Mouse (Mus musculus): Measurements from ENCODE around the gene Fgd1. TPM values are rescaled to one million over a fixed set of nuclear protein-coding genes. Genes with fewer than 3 reads are reported as not detected.

Gene Fgd1
- 23.7 TPM for polyA plus RNA-seq (2021)

GRCm38 (mm10) chrX:151045850-151046249, at the start of gene Fgd1:
TSS of gene Fgd1 (plus strand) at chrX:151046150.
- ATAC-seq, result no peak
- CTCF ChIA-PET, result no interaction called here
- peaks cover 5% of the 10 kb centered on the region for H3K27me3 ChIP-seq
- in situ Hi-C loops (cut with MboI; ENCODE audit: low pct_unique_long_range_greater_than_20kb), result no loop called here
- TF ChIP-seq CTCF (IDR thresholded peaks at IDR 0.05), result no peak
- no peak for DNase-seq (ENCODE audit: low read depth, low spot score)
- POLR2A ChIA-PET, result no interaction called here

DNA sequence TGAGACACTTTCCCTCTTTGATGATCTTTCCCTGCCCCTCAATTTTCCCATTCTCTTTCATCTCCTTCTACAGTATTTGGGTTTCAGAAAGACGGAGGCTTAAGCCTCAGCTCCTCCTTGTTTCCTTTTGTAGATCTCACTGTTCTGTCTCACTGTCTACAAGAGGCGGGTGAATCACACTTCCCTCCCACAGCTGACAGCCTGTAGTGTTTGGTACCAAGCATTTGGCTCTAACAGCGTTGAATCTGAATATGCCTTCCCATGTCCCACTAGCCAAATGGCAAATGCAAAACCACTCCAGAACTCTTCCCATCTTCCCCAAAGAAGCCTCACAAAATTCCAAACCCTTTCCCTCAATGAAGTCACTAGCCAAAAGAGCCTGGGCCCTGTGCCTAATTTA, 49.2 kb upstream of the Fgd1 start:
- no peak for ATAC-seq
- TF ChIP-seq CTCF (IDR thresholded peaks at IDR 0.05), result no peak
- in situ Hi-C loops (cut with MboI; ENCODE audit: low pct_unique_long_range_greater_than_20kb), result no loop called here
- no peak for DNase-seq (ENCODE audit: low read depth, low spot score)
- H3K27me3 ChIP-seq, result no peaks in the 10 kb centered on the region
- POLR2A ChIA-PET, result no interaction called here
- CTCF ChIA-PET, result no interaction called here

DNA sequence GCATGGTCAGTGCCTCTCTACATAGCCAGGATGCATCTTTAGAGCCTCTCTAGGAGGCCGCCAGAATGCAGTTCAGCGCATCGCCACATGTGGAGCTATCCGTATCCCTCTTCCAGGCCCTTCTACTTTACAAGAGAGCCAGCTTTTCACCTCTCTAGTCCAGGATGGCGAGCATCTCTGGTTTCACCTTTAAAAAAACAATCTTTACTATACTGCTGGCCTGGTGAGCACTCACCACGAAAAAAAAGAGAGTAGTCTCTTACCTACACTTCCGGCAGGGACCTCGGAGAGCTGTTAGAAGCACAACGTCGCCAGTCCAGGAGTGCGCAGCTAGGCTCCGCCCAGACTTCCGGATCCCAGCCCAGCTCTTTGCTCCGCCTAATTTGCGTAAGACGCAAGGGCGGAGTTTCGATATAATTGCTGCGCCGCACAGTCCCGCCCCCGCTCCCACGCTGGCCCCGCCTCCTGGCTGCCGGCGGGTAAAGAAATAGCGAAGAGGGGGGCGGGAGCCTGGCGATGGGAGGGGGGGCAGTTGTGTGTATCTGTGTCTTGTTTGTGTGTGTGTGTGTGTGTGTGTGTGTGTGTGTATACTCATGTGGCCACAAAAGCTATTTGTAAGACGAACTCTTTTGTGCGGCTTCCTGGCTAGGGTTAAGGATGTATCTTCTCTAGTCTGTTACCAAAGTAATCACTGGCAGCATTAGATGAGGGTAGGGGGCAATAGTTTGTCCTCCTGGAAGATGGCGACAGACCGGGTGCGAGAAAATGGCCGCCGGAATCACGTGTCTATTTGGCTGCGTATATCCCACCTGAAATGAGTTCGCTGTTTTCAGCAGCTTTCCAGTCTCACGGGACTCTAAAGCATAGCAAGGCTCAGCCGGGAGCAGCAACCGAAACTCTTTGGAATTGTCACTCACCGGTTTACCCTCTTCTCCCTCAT, 28.7 kb upstream of the Fgd1 start, which contains the start of gene Gnl3l:
Gene Gnl3l (minus strand): TSS at position 385 of the 940 bp plus-strand sequence.
- peak; percentile 98 for ATAC-seq
- in situ Hi-C loops (cut with MboI; ENCODE audit: low pct_unique_long_range_greater_than_20kb), result no loop called here
- CTCF ChIA-PET, result interaction anchor here (1.2 to 1.8 kb wide), 3 partner anchors 23 to 32 kb away, joined by 3 to 6 read pairs (median 5); no protein-coding TSS in a partner anchor

DNA sequence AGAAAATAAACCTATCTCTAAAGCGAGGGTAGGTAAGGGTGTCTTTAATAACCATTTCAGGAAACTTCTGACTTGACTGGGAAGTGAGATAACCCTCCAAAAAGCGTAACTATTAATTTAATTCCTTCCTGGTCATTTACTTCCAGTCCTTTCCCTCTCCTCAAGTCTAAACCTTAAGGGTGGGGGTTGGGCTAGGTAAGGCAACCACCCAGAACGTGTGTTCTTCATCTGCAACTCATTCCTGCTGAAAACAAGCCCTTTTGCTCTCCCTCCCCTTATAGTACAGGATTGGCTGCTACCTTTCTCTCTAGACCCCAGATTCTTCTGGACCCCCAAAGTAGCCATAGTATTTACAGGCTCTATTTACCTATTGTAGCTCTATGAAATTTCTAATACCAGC, 28.1 kb upstream of the Fgd1 start:
- H3K27me3 ChIP-seq, result peaks cover 6% of the 10 kb centered on the region
- TF ChIP-seq CTCF (IDR thresholded peaks at IDR 0.05), result no peak
- CTCF ChIA-PET, result interaction anchor here (1.2 kb wide), 1 partner anchor 22 kb away, joined by 3 read pairs; no protein-coding TSS in a partner anchor
- in situ Hi-C loops (cut with MboI; ENCODE audit: low pct_unique_long_range_greater_than_20kb), result no loop called here
- no peak for ATAC-seq
- POLR2A ChIA-PET, result interaction anchor here (1.0 kb wide), 1 partner anchor 30 kb away, joined by 4 read pairs; no protein-coding TSS in a partner anchor
- DNase-seq (ENCODE audit: low read depth, low spot score), result no peak

More for the DNA sequence above, 28.7 kb upstream of the Fgd1 start, which contains the start of gene Gnl3l:
- POLR2A ChIA-PET, result interaction anchor here (1.0 kb wide), 1 partner anchor 31 kb away, joined by 4 read pairs; no protein-coding TSS in a partner anchor
- TF ChIP-seq CTCF (IDR thresholded peaks at IDR 0.05), result peak; percentile 70
- H3K27me3 ChIP-seq, result peaks cover 6% of the 10 kb centered on the region
- peak; percentile 49 for DNase-seq (ENCODE audit: low read depth, low spot score)

DNA sequence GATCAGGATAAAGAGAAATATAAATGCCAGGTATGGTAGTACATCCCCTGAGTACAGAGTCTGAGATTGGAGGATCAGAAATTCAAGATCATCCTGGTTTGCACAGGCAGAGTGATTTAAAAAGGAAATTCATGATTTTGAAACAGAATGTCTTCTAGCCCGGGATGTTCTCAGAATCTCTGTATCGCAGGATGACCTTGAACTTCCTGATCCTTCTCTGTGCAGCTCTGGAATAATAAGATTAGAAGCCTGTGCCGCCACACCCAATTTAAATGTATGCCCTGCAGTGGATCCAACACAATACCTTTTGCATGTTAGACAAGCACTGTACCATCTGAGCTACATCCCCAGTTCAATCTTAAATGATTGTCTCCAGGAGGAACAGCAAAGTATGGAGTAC, 27.2 kb upstream of the Fgd1 start:
- peaks cover 6% of the 10 kb centered on the region for H3K27me3 ChIP-seq
- ATAC-seq (no peak), DNase-seq (ENCODE audit: low read depth, low spot score) (no peak)
- in situ Hi-C loops (cut with MboI; ENCODE audit: low pct_unique_long_range_greater_than_20kb), result no loop called here
- ChIA-PET POLR2A (no interaction called here), CTCF (interaction anchor here (1.5 to 1.9 kb wide), 3 partner anchors 10 to 58 kb away, joined by 3 to 5 read pairs (median 4); no protein-coding TSS in a partner anchor)
- no peak for TF ChIP-seq CTCF (IDR thresholded peaks at IDR 0.05)

DNA sequence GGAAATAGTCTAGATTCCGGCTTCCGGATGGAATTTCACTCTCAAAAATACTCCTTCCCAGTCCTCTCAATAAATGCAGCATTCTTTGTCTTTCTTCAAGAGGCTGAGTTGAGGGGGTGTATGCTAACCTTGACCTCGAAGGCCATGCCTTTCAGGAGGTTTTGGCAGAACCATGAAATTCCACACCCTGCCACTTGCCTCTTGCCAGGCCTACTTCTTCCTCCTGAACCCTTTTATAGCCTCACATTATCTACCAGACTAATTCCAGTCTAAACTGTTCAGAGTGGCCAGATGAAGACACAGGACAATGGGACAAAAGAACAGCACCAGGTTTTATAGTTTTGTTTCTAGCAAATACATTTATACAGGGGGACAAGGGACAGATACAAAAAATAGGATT, 14.6 kb upstream of the Fgd1 start:
- POLR2A ChIA-PET, result no interaction called here
- in situ Hi-C loops (cut with MboI; ENCODE audit: low pct_unique_long_range_greater_than_20kb), result no loop called here
- DNase-seq (ENCODE audit: low read depth, low spot score) (no peak), ATAC-seq (no peak)
- H3K27me3 ChIP-seq, result peaks cover 9% of the 10 kb centered on the region
- CTCF ChIA-PET, result interaction anchor here (1.0 kb wide), 1 partner anchor 39 kb away, joined by 3 read pairs; no protein-coding TSS in a partner anchor
- TF ChIP-seq CTCF (IDR thresholded peaks at IDR 0.05), result no peak

DNA sequence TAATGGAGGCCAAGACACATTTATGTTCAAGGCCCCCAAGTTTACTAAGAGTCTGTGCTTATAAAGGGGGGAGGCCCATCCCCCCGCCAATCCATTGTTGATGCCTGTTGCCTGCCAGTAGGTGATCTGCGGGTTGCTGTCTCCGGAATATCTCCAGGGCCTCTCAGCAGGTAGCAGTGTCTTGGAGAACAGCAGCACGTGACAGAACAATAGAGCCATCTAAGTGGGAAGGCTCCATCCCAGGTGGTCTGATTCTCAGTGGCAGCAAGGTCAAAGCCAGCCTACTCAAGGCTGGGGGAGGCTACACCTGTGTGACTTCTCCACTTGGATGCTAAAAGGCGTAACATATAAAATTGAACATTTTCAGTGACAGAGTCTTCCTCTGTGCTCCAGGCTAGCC, 4.7 kb upstream of the Fgd1 start:
- ATAC-seq (no peak), DNase-seq (ENCODE audit: low read depth, low spot score) (no peak)
- POLR2A ChIA-PET, result no interaction called here
- H3K27me3 ChIP-seq, result peaks cover 12% of the 10 kb centered on the region
- in situ Hi-C loops (cut with MboI; ENCODE audit: low pct_unique_long_range_greater_than_20kb), result no loop called here
- TF ChIP-seq CTCF (IDR thresholded peaks at IDR 0.05), result no peak
- CTCF ChIA-PET, result no interaction called here

GRCm38 (mm10) chrX:151046321-151046720, 371 bp downstream of the Fgd1 start:
- POLR2A ChIA-PET, result no interaction called here
- CTCF ChIA-PET, result interaction anchor here (0.7 to 1.0 kb wide), 2 partner anchors 26 to 30 kb away, joined by 5 read pairs; partner anchors contain the start of gene Gnl3l
- TF ChIP-seq CTCF (IDR thresholded peaks at IDR 0.05), result no peak
- in situ Hi-C loops (cut with MboI; ENCODE audit: low pct_unique_long_range_greater_than_20kb), result no loop called here
- DNase-seq (ENCODE audit: low read depth, low spot score) (no peak), ATAC-seq (no peak)
- peaks cover 5% of the 10 kb centered on the region for H3K27me3 ChIP-seq

DNA sequence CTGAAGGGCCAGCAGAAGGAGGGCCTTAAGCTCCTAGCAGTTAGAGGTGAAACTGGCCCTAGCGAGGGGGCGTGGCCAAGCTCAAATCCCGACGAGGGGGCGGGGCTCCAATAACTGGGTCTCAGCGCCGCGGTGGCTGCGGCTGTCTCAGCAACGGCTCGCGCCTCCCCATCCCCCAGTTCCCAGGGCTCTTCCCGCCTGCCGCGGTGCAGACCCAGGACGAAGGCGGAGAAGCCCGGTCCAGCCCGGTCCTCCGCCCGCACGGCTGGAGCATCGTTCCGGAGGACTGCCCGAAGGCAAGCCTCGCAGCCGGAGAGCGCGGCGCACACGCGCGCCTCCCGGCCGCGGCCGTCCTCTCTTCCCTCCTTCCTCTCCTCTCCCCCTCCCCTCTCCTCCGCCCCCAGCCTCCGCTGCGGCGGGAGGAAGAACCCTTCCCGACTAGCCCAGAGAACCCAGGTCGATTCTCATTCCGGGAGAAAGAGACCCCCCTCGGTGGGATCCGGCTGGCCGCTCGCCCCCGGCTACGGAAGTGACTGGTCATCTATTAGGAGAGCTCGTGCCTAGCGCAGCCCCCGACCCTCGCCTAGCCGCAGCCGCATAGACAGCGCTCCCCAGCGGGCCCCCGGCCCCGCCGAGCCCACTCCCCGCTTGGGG, 954 bp downstream of the Fgd1 start:
- POLR2A ChIA-PET, result no interaction called here
- DNase-seq (ENCODE audit: low read depth, low spot score) (peak; percentile 22), ATAC-seq (peak; percentile 85)
- CTCF ChIA-PET, result interaction anchor here (0.7 to 1.0 kb wide), 2 partner anchors 27 to 30 kb away, joined by 5 read pairs; partner anchors contain the start of gene Gnl3l
- no peak for TF ChIP-seq CTCF (IDR thresholded peaks at IDR 0.05)
- in situ Hi-C loops (cut with MboI; ENCODE audit: low pct_unique_long_range_greater_than_20kb), result no loop called here
- peaks cover 2% of the 10 kb centered on the region for H3K27me3 ChIP-seq

GRCm38 (mm10) chrX:151047431-151048058, 1.6 kb downstream of the Fgd1 start:
- peak; percentile 58 for ATAC-seq
- in situ Hi-C loops (cut with MboI; ENCODE audit: low pct_unique_long_range_greater_than_20kb), result no loop called here
- CTCF ChIA-PET, result no interaction called here

More at GRCm38 (mm10) chrX:151047431-151048058, 1.6 kb downstream of the Fgd1 start:
- H3K27me3 ChIP-seq, result no peaks in the 10 kb centered on the region
- POLR2A ChIA-PET, result interaction anchor here (0.9 kb wide), 1 partner anchor 30 kb away, joined by 4 read pairs; no protein-coding TSS in a partner anchor
- DNase-seq (ENCODE audit: low read depth, low spot score), result no peak
- no peak for TF ChIP-seq CTCF (IDR thresholded peaks at IDR 0.05)
